Mouse (Mus musculus): ENCODE results near the gene Gm37240.
"Not testable (repeated sequence)": the region's sequence is repeated elsewhere in the genome, so short reads cannot be mapped to it uniquely, and the experiment has no call there.

Gene Gm37240

GRCm38 (mm10) chr3:84615856-84616225 lies 1271.5 kb downstream of the Gm37240 start:
- DNase-seq: no peak

DNA sequence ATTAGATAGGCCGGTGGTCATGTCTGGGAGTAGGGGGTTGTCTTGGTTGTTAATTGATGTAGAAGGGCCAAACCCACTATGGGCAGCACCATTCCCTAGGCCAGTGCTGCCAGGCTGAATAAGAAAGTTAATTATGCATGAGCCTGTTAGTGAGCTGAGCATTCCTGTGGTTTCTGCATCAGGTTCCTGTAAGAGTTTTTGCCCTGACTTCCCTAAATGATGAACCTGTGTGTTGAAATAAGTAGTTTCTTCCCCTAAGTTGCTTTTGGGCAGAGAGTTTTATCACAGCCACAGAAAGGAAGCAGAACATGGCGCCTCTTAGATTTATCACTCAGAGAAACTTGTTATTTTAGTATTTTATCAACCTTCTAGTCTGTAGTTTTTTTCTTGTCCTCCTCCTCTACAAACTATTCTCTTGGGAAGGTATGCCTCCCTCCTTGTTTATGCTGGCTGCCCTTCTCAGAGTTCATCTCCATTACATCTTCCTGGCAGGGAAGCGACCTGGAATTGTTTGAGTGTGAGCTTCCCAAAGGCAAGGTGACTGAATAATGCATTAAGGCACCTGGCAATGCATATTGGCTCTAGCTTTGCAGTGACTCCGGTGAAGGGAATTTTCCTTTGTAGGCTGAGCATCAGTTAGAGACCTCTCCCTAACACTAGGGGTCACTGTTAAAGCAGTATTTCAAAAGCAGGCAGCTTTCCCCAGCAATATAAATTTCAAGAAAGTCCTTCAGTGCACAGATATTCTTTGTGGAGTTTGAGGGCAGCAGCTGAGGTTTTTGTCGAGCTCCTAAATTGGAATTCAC lies 1272.1 kb downstream of the Gm37240 start:
- DNase-seq: peak; percentile 16

- DNase-seq: peak; percentile 68
Measured at GRCm38 (mm10) chr3:84610183-84610710, 1277.1 kb downstream of the Gm37240 start.

- DNase-seq: no peak
Measured at GRCm38 (mm10) chr3:84603212-84603611, 1284.1 kb downstream of the Gm37240 start.

DNA sequence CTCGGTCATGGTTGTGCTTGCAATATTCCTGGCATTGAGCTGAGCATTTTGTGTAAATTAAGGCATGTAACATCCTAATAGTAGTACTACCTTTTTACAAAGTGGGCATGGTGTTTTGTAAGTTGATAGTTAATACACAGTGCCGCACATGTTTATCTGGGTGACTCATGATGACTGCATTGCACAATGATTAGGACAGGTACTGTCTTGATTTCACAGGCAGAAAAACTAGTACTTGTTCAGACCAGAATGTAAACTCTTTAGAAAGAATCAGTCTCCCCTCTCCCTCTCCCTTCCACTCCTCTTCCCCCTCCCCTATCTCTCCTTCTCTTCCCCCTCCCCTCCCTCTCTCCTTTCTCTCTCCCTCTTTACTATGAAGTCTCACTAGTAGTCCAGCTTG lies 1284.6 kb downstream of the Gm37240 start:
- DNase-seq: no peak

DNA sequence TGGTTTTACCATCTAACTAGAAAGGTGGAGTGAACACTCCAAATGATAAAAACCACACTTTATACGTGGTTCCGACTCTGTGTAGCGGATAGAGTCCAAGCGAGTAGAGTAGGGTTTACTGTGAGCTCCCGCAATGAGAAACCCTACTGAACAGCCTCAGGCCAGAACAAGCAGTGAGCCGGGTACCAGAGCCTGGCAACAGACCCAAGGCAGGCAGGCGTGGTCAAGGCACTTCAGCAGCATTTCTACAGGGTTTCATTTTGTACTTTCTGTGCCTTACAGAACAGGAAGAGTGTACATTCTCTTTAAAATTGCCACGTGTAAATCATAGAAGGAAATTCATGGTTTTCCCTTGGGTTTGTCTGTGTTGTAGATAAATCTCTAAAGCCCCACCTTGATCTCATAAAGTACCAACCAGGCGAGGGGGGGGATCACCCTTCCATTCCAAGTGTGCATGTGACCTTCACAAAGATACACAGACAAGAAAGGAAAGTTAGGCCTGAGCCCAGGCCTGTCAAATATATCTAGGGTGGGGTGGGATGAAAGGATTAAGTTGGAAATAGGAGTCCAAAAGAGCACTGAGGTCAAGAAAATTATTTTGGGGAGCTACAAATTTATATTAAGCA lies 1285.3 kb downstream of the Gm37240 start:
- DNase-seq: no peak

- DNase-seq: no peak
Measured at GRCm38 (mm10) chr3:84598756-84599155, 1288.6 kb downstream of the Gm37240 start.

- no peak for DNase-seq
Measured at GRCm38 (mm10) chr3:84597996-84598734, 1289.2 kb downstream of the Gm37240 start.

GRCm38 (mm10) chr3:84595677-84596234 lies 1291.6 kb downstream of the Gm37240 start:
- no peak for DNase-seq

DNA sequence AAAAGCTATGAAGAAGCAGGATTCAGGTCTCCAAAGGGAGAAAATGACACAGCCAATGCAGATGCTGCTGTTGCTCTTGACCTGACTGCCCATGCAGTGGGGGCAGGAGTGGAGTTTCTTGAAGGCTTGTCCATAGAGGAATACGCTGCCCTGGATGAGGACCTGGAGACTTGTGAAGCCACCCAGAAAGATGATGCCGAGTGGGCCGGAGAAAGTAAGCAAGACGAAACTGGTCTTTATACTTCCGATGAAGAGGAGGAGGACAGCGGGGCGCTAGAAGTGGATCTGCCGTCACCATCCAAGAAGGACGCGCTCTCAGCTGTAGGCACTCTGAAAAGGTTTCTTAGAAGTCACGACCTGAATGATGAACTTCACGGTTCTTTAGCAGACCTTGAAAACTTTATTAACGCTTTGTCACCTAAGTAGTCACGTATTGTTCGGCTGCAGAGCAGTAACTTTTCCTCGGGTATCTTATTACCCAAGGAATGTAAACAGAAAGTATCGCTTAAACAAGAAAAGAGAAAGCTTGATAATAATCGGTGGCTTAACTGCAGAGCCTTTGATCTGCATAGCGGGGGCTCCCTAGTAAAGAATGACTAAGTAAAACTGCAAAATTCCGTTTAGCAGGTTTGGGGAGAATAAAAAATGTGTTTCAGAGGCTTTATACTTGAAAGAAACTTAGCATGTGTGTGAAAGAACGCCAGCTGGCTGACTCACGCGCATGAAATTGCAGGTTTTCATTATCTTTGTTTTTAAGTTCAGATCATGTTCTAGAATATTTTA lies 1292.2 kb downstream of the Gm37240 start:
- DNase-seq: peak; percentile 12

DNA sequence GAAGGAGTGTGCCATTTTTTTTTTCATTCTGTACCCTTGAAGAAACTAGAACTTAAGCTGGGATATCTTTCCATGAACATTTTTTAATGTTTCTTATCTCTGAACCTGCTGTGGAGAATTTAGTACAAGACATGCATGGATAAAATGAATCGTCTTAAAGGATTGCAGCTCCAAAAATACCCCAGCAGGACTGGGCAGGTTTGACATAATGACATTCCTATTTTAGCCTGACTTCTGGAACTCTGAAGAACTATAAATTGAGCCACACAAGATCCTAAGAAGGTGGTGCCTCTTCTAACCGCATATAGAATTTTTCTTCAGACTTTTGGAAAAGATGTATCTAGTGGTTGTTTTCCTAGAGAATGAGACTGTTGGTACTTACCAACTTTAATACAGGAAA lies 1294.0 kb downstream of the Gm37240 start, which contains the start of gene Tigd4:
Gene Tigd4 (plus strand): TSS at position 301 of the 400 bp plus-strand sequence.
- no peak for DNase-seq

- no peak for DNase-seq
Measured at GRCm38 (mm10) chr3:84586736-84587135, 1300.6 kb downstream of the Gm37240 start.

DNA sequence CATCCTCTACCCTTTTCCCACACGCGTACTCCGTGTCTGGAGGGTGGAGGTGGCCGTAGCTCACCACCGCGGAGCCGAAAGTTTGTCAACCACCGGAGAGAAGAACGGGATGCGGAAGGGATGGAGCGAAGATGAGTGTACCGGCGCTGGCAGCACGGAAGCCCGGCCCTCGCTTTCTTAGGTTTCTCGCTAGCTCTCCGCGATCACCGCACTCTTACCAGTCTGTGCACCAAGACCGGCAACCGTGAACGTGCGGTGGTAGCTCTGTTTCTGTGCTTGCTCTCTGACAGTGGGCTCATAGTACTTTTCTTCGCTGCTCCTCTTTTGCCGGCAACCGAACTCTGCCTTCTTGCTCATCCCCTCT lies 1304.4 kb downstream of the Gm37240 start:
- no peak for DNase-seq

- DNase-seq: peak; percentile 99
Measured at GRCm38 (mm10) chr3:84582023-84582912, 1305.0 kb downstream of the Gm37240 start, which contains the start of gene Arfip1. TSS of gene Arfip1 (minus strand) at chr3:84582625.

- no peak for DNase-seq
Measured at GRCm38 (mm10) chr3:84581696-84582022, 1305.7 kb downstream of the Gm37240 start.

DNA sequence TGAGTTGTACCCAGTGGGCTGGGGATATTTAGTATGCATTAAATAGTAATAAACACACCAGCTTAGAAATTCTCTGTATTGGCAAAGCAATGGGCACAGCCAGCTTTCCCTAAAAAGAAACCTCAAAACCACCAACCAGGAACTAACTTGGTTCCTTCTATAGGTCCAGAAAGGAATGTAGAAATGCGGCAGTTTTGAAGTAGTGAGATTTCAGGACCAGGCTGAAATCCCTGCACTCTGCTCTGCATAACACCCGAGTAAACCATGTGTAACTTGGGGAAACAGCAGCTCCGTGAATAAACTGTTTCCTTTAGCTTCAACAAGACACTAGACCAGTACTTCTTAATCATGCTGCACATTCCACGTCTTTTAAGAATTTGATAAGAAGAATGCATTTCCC lies 1306.6 kb downstream of the Gm37240 start:
- DNase-seq: no peak

DNA sequence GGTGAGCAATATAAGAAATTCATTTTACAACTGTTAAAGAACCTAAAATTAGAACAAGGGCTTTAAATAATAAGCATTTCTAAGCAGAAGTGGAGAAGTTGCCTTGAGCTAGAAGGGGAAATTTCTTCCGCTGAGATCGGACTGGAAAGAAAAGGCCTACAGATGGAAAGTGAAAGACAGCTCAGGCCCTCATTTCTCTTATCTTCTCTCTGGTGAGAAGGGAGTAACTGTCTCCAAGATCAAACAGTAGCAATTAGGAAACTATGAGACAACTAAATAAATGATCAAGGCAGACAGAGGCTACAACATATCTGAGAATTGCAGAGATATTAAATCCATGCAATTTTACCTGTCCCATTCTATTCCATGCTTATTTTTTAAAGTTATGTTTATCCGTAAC lies 1316.8 kb downstream of the Gm37240 start:
- DNase-seq: no peak

GRCm38 (mm10) chr3:84569587-84569986 lies 1317.7 kb downstream of the Gm37240 start:
- no peak for DNase-seq

DNA sequence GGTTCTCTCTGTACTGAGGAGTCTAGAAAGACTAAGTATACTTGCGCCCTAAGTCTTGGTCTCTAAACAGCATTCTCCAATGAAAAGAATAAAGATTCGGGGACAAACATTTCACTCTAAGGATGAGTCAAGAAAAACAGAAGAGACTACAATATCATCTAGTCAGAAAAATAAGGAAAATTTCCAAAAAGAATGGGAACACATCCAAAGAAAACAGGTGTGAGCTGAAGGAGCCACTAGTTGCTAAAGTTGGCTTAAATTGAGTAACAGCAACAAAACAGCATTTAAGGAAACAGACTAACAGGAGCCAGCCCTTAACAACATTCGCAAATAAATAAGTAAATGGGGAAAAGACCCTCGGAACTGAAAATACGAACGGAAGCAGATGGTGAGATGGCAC lies 1318.8 kb downstream of the Gm37240 start:
- no peak for DNase-seq

- DNase-seq: no peak
Measured at GRCm38 (mm10) chr3:84563415-84563814, 1323.9 kb downstream of the Gm37240 start.

GRCm38 (mm10) chr3:84562911-84563310 lies 1324.4 kb downstream of the Gm37240 start:
- not testable (repeated sequence) for DNase-seq
